Mouse (Mus musculus): ENCODE measurements around the gene Rnf187.

DNA sequence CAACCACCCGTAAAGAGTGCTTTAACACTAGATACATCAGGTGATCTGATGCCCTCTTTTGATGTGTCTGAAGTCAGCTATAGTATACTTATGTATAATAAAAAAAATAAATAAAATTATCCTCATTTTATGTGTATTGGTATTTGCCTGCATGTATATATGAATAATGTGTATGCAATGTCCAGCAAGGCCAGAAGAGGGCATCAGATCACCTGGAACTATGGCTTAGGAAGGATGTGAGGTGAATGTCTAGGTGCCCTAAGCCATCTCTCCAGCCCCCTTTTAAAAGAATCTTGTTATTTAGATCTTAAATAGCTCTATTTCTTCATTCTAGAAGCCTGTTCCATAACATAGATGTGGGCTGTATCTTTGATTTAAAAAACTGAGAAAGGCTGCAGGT is 28.6 kb upstream of the Rnf187 start:
- TF ChIP-seq CTCF (IDR thresholded peaks at IDR 0.05; ENCODE audit: low read depth), result peak; percentile 65
- no peak for TF ChIP-seq EP300 (IDR thresholded peaks at IDR 0.05; ENCODE audit: low read depth)

All from liver, embryonic 14.5 days (tissue).